Mouse (Mus musculus) heart, embryonic 12.5 days (tissue): Measurements from ENCODE around the gene Shank3. TPM values are rescaled to one million over a fixed set of nuclear protein-coding genes. Genes with fewer than 3 reads are reported as not detected.

Source experiments
- ATAC-seq: fragments of 200-750 bp; cut with Nextera tagmentation; 2 replicates; pipeline ENCODE4 v1.8.0; 2017; ENCODE audit warnings: moderate TSS enrichment, moderate library complexity; ENCODE audit not compliant: insufficient number of reproducible peaks, low FRiP score
- H3K27ac ChIP-seq: fragments of 300-500 bp; sonication (generic); 2 replicates; pipeline ENCODE4 v1.5.1; 2016; ENCODE audit warnings: mild to moderate bottlenecking, moderate library complexity; ENCODE audit not compliant: poor library complexity, severe bottlenecking
- H3K27me3 ChIP-seq: fragments of 300-500 bp; sonication (generic); replicated peaks from 2 replicates; pipeline ENCODE4 v1.6.1; 2016; ENCODE audit warnings: mild to moderate bottlenecking, moderate library complexity
- H3K36me3 ChIP-seq: fragments of 300-500 bp; sonication (generic); 2 replicates; pipeline ENCODE4 v1.6.1; 2016; ENCODE audit warnings: mild to moderate bottlenecking, moderate library complexity
- H3K4me1 ChIP-seq: fragments of 300-500 bp; sonication (generic); replicated peaks from 2 replicates; pipeline ENCODE4 v1.6.1; 2016; ENCODE audit warnings: mild to moderate bottlenecking
- H3K4me2 ChIP-seq: fragments of 300-500 bp; sonication (generic); 2 replicates; pipeline ENCODE4 v1.6.1; 2016; ENCODE audit warnings: mild to moderate bottlenecking, moderate library complexity
- H3K4me3 ChIP-seq: fragments of 300-500 bp; sonication (generic); 2 replicates; pipeline ENCODE4 v1.5.1; 2016; ENCODE audit warnings: mild to moderate bottlenecking
- H3K9ac ChIP-seq: fragments of 300-500 bp; sonication (generic); 2 replicates; pipeline ENCODE4 v1.6.1; 2016; ENCODE audit warnings: mild to moderate bottlenecking, moderate library complexity
- H3K9me3 ChIP-seq: fragments of 300-500 bp; sonication (generic); replicated peaks from 2 replicates; pipeline ENCODE4 v1.6.1; 2016; ENCODE audit warnings: mild to moderate bottlenecking, moderate library complexity
- WGBS: fragments of 180-500 bp; shearing (Covaris S2); methylation state at CpG from one replicate; pipeline ENCODE4 v1.1.7; 2016; 5-methylcytosine and 5-hydroxymethylcytosine counted together
- polyA plus RNA-seq: library from polyadenylated mRNA; unstranded; fragments of >200 nt; fragmentation: Nextera tagmentation; extraction: Ambion mirVana; gene quantifications from 2 replicates; pipeline ENCODE4 v1.2.1, GENCODE M21; 2016

The Shank3 gene
- polyA plus RNA-seq, 1 experiment from 2014 or later = 2.9 TPM

- peaks cover 3% of the 10 kb centered on the region; the same call in 1 of the 2 replicates for H3K9me3 ChIP-seq
- no peaks in the 10 kb centered on the region for H3K36me3 ChIP-seq
- H3K9ac ChIP-seq = no peak overlapping the region
- no peaks in the 10 kb centered on the region for H3K27me3 ChIP-seq
- no peak overlapping the region for H3K4me3 ChIP-seq
- H3K27ac ChIP-seq = no peak overlapping the region
- H3K4me2 ChIP-seq = no peak overlapping the region
- no peak for ATAC-seq
- WGBS = 55% methylated on average over 8 of the region's 8 CpGs
- peaks cover 26% of the 10 kb centered on the region for H3K4me1 ChIP-seq
Measured at GRCm38 (mm10) chr15:89477806-89478205, 21.6 kb upstream of the Shank3 start.

- H3K36me3 ChIP-seq = no peaks in the 10 kb centered on the region
- no peak overlapping the region for H3K9ac ChIP-seq
- H3K4me3 ChIP-seq = no peak overlapping the region
- ATAC-seq = no peak
- H3K9me3 ChIP-seq = peaks cover 3% of the 10 kb centered on the region; the same call in 1 of the 2 replicates
- WGBS = 81% methylated on average over 3 of the region's 3 CpGs
- peaks cover 26% of the 10 kb centered on the region for H3K4me1 ChIP-seq
- no peaks in the 10 kb centered on the region for H3K27me3 ChIP-seq
- H3K27ac ChIP-seq = no peak overlapping the region
- no peak overlapping the region for H3K4me2 ChIP-seq
Measured at GRCm38 (mm10) chr15:89478622-89479021, 20.8 kb upstream of the Shank3 start.

- peaks cover 23% of the 10 kb centered on the region for H3K4me1 ChIP-seq
- no peak overlapping the region for H3K4me2 ChIP-seq
- ATAC-seq = 0 out of 2 replicates have a peak, but pooled peaks have one; percentile 5
- no peaks in the 10 kb centered on the region for H3K27me3 ChIP-seq
- H3K27ac ChIP-seq = peak overlapping the region; percentile 57
- WGBS = 56% methylated on average over 8 of the region's 8 CpGs
- peaks cover 3% of the 10 kb centered on the region; the same call in 1 of the 2 replicates for H3K9me3 ChIP-seq
- H3K9ac ChIP-seq = no peak overlapping the region
- H3K4me3 ChIP-seq = no peak overlapping the region
- no peaks in the 10 kb centered on the region for H3K36me3 ChIP-seq
Measured at GRCm38 (mm10) chr15:89480584-89480983, 18.8 kb upstream of the Shank3 start.

- no peak overlapping the region for H3K27ac ChIP-seq
- no peaks in the 10 kb centered on the region for H3K9me3 ChIP-seq
- H3K4me3 ChIP-seq = no peak overlapping the region
- ATAC-seq = no peak
- no peaks in the 10 kb centered on the region for H3K36me3 ChIP-seq
- no peak overlapping the region for H3K4me2 ChIP-seq
- no peaks in the 10 kb centered on the region for H3K4me1 ChIP-seq
- no peaks in the 10 kb centered on the region for H3K27me3 ChIP-seq
- H3K9ac ChIP-seq = no peak overlapping the region
- 53% methylated on average over 12 of the region's 12 CpGs for WGBS
Measured at GRCm38 (mm10) chr15:89488182-89488581, 11.2 kb upstream of the Shank3 start.

GRCm38 (mm10) chr15:89488611-89489117, 10.8 kb upstream of the Shank3 start:
- ATAC-seq = no peak
- H3K27ac ChIP-seq = no peak overlapping the region
- H3K4me2 ChIP-seq = no peak overlapping the region
- no peaks in the 10 kb centered on the region for H3K27me3 ChIP-seq
- no peak overlapping the region for H3K9ac ChIP-seq
- H3K9me3 ChIP-seq = no peaks in the 10 kb centered on the region
- H3K36me3 ChIP-seq = no peaks in the 10 kb centered on the region
- H3K4me3 ChIP-seq = no peak overlapping the region
- no peaks in the 10 kb centered on the region for H3K4me1 ChIP-seq
- WGBS = 32% methylated on average over 14 of the region's 14 CpGs

- no peak for ATAC-seq
- Histone ChIP-seq H3K36me3 (no peaks in the 10 kb centered on the region), H3K27me3 (peaks cover 35% of the 10 kb centered on the region), H3K4me2 (no peak overlapping the region), H3K9ac (no peak overlapping the region), H3K4me3 (no peak overlapping the region), H3K4me1 (peaks cover 14% of the 10 kb centered on the region), H3K9me3 (no peaks in the 10 kb centered on the region), H3K27ac (no peak overlapping the region)
- 67% methylated on average over 4 of the region's 4 CpGs for WGBS
Measured at GRCm38 (mm10) chr15:89494970-89495369, 4.5 kb upstream of the Shank3 start.

GRCm38 (mm10) chr15:89496131-89496530, 3.3 kb upstream of the Shank3 start:
- Histone ChIP-seq H3K27me3 (peaks cover 44% of the 10 kb centered on the region), H3K36me3 (no peaks in the 10 kb centered on the region), H3K9me3 (no peaks in the 10 kb centered on the region), H3K9ac (no peak overlapping the region), H3K4me1 (peaks cover 22% of the 10 kb centered on the region), H3K27ac (no peak overlapping the region), H3K4me2 (no peak overlapping the region), H3K4me3 (no peak overlapping the region)
- ATAC-seq = no peak
- WGBS = 71% methylated on average over 4 of the region's 4 CpGs

GRCm38 (mm10) chr15:89496841-89497240, 2.6 kb upstream of the Shank3 start:
- ATAC-seq = no peak
- H3K27ac ChIP-seq = peak overlapping the region; percentile 53; the same call in 1 of the 2 replicates
- H3K4me2 ChIP-seq = no peak overlapping the region
- no peak overlapping the region for H3K4me3 ChIP-seq
- no peaks in the 10 kb centered on the region for H3K9me3 ChIP-seq
- peaks cover 22% of the 10 kb centered on the region for H3K4me1 ChIP-seq
- WGBS = 36% methylated on average over 2 of the region's 2 CpGs
- H3K9ac ChIP-seq = no peak overlapping the region
- peaks cover 51% of the 10 kb centered on the region for H3K27me3 ChIP-seq
- no peaks in the 10 kb centered on the region for H3K36me3 ChIP-seq

- Histone ChIP-seq H3K4me1 (peaks cover 22% of the 10 kb centered on the region), H3K4me2 (no peak overlapping the region), H3K9me3 (no peaks in the 10 kb centered on the region), H3K27me3 (peaks cover 58% of the 10 kb centered on the region), H3K4me3 (peak overlapping the region; percentile 79), H3K27ac (peak overlapping the region; percentile 76), H3K36me3 (no peaks in the 10 kb centered on the region; the same call in 1 of the 2 replicates), H3K9ac (peak overlapping the region; percentile 78; the same call in 1 of the 2 replicates)
- 18% methylated on average over 4 of the region's 4 CpGs for WGBS
- ATAC-seq = peak; percentile 77
Measured at GRCm38 (mm10) chr15:89497391-89498048, 1.9 kb upstream of the Shank3 start.

GRCm38 (mm10) chr15:89498049-89498960, 1.1 kb upstream of the Shank3 start:
- H3K9ac ChIP-seq = peak overlapping the region; percentile 78
- WGBS = 2% methylated on average over 41 of the region's 41 CpGs
- H3K27ac ChIP-seq = peak overlapping the region; percentile 76
- H3K9me3 ChIP-seq = no peaks in the 10 kb centered on the region
- peak overlapping the region; percentile 79 for H3K4me3 ChIP-seq
- peaks cover 22% of the 10 kb centered on the region for H3K4me1 ChIP-seq
- H3K4me2 ChIP-seq = peak overlapping the region; percentile 83
- peaks cover 60% of the 10 kb centered on the region for H3K27me3 ChIP-seq
- H3K36me3 ChIP-seq = peaks cover 6% of the 10 kb centered on the region; the same call in 1 of the 2 replicates
- ATAC-seq = peak; percentile 16; the same call in 1 of the 2 replicates

- no peaks in the 10 kb centered on the region for H3K9me3 ChIP-seq
- peak overlapping the region; percentile 83 for H3K4me2 ChIP-seq
- H3K9ac ChIP-seq = peak overlapping the region; percentile 78
- ATAC-seq = peak; percentile 72
- peak overlapping the region; percentile 76; the same call in 1 of the 2 replicates for H3K27ac ChIP-seq
- H3K27me3 ChIP-seq = peaks cover 60% of the 10 kb centered on the region
- peaks cover 18% of the 10 kb centered on the region for H3K36me3 ChIP-seq
- peak overlapping the region; percentile 79 for H3K4me3 ChIP-seq
- peaks cover 22% of the 10 kb centered on the region for H3K4me1 ChIP-seq
- under 1% methylated on average over 45 of the region's 60 CpGs for WGBS
Measured at GRCm38 (mm10) chr15:89499784-89500220, 379 bp downstream of the Shank3 start.
